Mouse (Mus musculus) central nervous system, embryonic 18 days (tissue): ENCODE measurements around the gene Nanos1. TPM values are rescaled to one million over a fixed set of nuclear protein-coding genes. Genes with fewer than 3 reads are reported as not detected.

Experiments
- polyA plus RNA-seq: library from polyadenylated mRNA; depleted of rRNA; stranded (reverse); fragments of >200 nt; gene quantifications from 2 replicates; pipeline ENCODE4 v1.2.3, GENCODE M21; 2012; rRNA removed

The Nanos1 gene
- polyA plus RNA-seq: 18.7 and 19.9 TPM in 2 replicates

GRCm38 (mm10) chr19:60755438-60756191, at the start of gene Nanos1:
TSS of gene Nanos1 (plus strand) at chr19:60755987.

GRCm38 (mm10) chr19:60790551-60791161, 34.9 kb downstream of the Nanos1 start, which contains the start of gene Eif3a:
TSS of gene Eif3a (minus strand) at chr19:60790658.

Other genes with a start within 250 kb of the Nanos1 start
- 21.6 and 21.7 TPM in 2 replicates for gene Cacul1, start 175.0 kb upstream of the Nanos1 start, polyA plus RNA-seq
- 72.0 and 76.2 TPM in 2 replicates for gene Eif3a, start 34.7 kb downstream of the Nanos1 start, polyA plus RNA-seq
- 35.4 and 38.4 TPM in 2 replicates for gene Fam45a, start 55.6 kb downstream of the Nanos1 start, polyA plus RNA-seq
- 9.1 and 11.3 TPM in 2 replicates for gene Sfxn4, start 105.5 kb downstream of the Nanos1 start, polyA plus RNA-seq
- 84.0 and 91.6 TPM in 2 replicates for gene Prdx3, start 118.6 kb downstream of the Nanos1 start, polyA plus RNA-seq
- 5.7 and 6.0 TPM in 2 replicates for gene Grk5, start 133.8 kb downstream of the Nanos1 start, polyA plus RNA-seq